Mouse (Mus musculus): ENCODE results near the gene Olfr965. TPM values are rescaled to one million over a fixed set of nuclear protein-coding genes. Genes with fewer than 3 reads are reported as not detected.

The Olfr965 gene
- total RNA-seq (2023): not detected

GRCm38 (mm10) chr9:39711053-39711452, at the start of gene Olfr965:
Gene Olfr965 (plus strand): TSS chr9:39711353.

DNA sequence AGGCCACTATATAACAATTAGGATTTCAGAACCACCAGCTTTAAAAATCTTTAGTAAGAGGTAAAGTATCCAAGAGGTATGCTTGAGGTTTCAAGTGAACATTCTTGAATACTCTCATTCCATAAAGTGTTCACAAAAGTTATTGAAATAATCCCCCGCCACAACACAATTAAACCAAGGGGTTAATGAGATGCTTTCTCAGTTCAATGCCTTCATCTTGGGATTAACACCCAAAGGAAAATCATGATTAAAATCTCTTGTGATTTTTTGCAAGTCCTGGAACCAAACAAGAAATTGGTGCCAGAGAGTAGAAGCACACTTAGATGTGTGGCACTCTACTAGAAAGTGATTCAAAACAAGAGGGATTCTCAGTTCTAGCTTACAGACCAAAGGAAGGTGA, 44.2 kb upstream of the Olfr965 start, which contains the start of gene Olfr963:
Gene Olfr963 (plus strand): TSS at position 301 of the 400 bp plus-strand sequence.

DNA sequence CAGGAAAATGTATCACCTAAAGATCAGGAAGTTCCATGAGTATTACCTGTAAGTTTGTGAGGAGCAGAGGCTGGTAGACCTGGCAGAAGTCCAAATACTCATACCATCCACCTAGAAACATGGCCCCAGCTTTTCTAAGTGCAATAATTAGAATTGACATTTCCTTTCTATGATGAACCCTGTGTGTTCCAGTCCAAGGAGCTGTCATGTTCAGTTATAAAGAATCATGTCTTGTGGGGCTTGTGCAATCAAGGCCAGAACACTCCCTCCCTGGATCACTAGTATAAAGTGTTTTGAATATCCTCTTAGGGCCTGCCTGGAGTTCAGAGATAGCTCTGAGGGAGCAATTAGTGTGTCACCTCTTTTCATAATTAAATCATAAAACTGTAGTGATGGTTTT, 4.1 kb upstream of the Olfr965 start, which contains the start of gene Olfr149:
Gene Olfr149 (minus strand): TSS at position 101 of the 400 bp plus-strand sequence.

DNA sequence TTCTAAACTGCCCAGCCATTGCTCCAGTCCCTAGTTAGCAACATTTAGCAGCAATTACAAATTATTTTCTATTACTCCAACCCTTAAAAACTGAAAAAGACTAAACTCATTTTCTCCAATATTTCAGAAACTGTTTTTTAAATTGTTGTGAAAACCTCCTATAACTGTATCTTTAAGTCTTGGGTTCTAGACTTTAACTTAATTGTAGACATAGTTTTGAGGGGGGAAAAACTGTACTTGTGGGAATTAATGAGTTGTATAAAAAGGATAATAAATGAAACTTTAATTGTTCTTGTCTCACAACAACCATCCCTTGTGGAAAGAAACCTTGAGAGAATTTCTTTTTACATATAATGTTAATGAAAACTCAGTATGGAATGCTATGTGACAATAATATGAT, 19.5 kb downstream of the Olfr965 start, which contains the start of gene Olfr150:
Gene Olfr150 (plus strand): TSS at position 301 of the 400 bp plus-strand sequence.

DNA sequence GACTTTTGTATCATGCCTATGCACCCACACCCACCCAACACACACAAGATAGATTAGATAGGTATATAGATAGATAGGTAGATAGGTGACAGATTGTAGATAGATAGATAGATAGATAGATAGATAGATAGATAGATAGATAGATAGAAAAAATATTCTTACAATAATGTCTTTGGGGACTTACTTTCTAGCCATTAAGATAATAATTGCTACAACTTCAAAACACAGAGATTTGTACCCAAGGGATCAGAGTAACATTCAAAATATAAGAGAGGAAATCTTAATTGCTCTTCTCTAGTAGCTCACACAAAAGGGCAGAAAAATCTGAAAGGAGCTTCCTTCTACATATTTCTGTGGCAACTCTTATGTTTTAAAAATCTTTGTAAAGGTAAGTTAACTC, 34.8 kb downstream of the Olfr965 start, which contains the start of gene Olfr967:
Gene Olfr967 (plus strand): TSS at position 301 of the 400 bp plus-strand sequence.

Other genes with a start within 250 kb of the Olfr965 start
- gene Olfr955, start 239.4 kb upstream of the Olfr965 start, total RNA-seq (2023): not detected
- gene Olfr44, start 217.4 kb upstream of the Olfr965 start, total RNA-seq (2023): not detected
- not detected for gene Olfr957, start 195.5 kb upstream of the Olfr965 start, total RNA-seq (2023)
- gene Olfr958, start 157.3 kb upstream of the Olfr965 start, total RNA-seq (2023): not detected
- not detected for gene Olfr959, start 135.8 kb upstream of the Olfr965 start, total RNA-seq (2023)
- gene AW551984, start 107.0 kb upstream of the Olfr965 start, total RNA-seq (2023): not detected
- not detected for gene Olfr148, start 100.7 kb upstream of the Olfr965 start, total RNA-seq (2023)
- gene Olfr960, start 90.0 kb upstream of the Olfr965 start, total RNA-seq (2023): not detected
- gene Olfr961, start 66.3 kb upstream of the Olfr965 start, total RNA-seq (2023): not detected
- gene Olfr963, start 44.1 kb upstream of the Olfr965 start, total RNA-seq (2023): not detected
- gene Olfr149, start 4.2 kb upstream of the Olfr965 start, total RNA-seq (2023): not detected
- gene Olfr150, start 19.6 kb downstream of the Olfr965 start, total RNA-seq (2023): not detected
- not detected for gene Olfr967, start 34.9 kb downstream of the Olfr965 start, total RNA-seq (2023)
- not detected for gene Olfr968, start 71.9 kb downstream of the Olfr965 start, total RNA-seq (2023)
- not detected for gene Olfr969, start 79.6 kb downstream of the Olfr965 start, total RNA-seq (2023)
- not detected for gene Olfr970, start 97.5 kb downstream of the Olfr965 start, total RNA-seq (2023)
- gene Olfr971, start 125.5 kb downstream of the Olfr965 start, total RNA-seq (2023): not detected
- gene Olfr972, start 155.1 kb downstream of the Olfr965 start, total RNA-seq (2023): not detected
- gene Olfr229, start 196.0 kb downstream of the Olfr965 start, total RNA-seq (2023): not detected
- gene Olfr974, start 226.1 kb downstream of the Olfr965 start, total RNA-seq (2023): not detected
- gene Olfr975, start 240.7 kb downstream of the Olfr965 start, total RNA-seq (2023): not detected
- not detected for gene Olfr976, start 249.8 kb downstream of the Olfr965 start, total RNA-seq (2023)